Mouse (Mus musculus): ENCODE measurements around the gene Kif1c. TPM values are rescaled to one million over a fixed set of nuclear protein-coding genes. Genes with fewer than 3 reads are reported as not detected.
"Not testable (repeated sequence)": the region's sequence is repeated elsewhere in the genome, so short reads cannot be mapped to it uniquely, and the experiment has no call there.

Gene Kif1c
- total RNA-seq, 2 experiments from 2014 or later: 1.7 to 3.6 TPM

DNA sequence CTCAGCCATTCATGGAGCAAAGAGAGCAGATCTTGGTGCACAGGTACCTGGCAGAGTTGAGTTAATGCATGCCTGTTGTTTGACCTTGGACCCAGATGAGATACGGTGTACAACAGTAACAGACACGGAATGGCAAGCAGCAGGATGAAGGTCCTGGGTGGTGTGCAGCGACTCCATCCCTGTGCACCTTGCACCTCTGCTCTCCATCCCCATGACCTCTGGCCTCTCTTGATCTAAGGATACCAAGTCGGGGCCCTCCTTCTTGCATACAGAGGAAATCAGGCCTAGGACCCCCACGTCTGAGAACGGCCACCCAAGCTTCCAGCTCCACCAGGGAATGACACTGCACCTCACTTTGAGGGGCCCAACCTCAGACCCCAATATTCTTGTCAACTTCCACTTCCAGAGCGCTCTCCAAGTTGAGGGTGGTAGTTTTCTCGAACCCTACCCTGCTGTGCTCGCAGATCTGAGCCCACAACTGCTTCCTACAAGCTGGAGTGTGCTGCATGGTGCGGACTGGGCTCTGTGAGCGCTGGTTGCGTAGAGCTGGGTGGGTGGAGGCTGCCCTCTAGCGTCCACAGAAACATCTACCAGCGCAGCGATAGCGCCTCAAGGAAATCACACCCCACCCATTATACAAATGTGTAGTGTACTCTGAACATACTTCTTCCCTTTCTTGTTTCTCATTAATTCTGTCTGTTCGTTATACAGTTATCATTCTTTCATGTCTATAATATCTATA, 76.7 kb downstream of the Kif1c start:
- ATAC-seq (replicated peaks; ENCODE audit: low FRiP score, poor library complexity, severe bottlenecking): peak; percentile 88

DNA sequence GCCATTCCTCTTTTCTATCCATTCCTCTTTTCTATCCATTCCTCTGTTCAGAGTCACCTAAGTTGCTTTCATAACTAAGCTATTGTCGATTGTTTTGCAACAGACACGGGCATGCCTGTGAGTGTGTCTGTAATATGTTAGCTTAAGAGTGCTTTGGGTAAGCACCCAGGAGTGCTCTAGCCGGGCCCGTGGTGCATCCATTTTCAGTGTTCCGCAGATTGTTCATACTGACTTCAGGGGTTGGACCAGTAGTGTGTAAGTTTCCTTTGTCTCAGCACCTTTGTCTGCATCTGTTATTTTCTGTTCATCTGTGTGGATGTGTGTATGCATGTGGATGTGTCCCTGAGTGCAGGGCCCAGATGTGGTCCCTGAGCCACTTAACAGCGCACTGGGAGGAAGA, 77.3 kb downstream of the Kif1c start:
- ATAC-seq (replicated peaks; ENCODE audit: low FRiP score, poor library complexity, severe bottlenecking): no peak

DNA sequence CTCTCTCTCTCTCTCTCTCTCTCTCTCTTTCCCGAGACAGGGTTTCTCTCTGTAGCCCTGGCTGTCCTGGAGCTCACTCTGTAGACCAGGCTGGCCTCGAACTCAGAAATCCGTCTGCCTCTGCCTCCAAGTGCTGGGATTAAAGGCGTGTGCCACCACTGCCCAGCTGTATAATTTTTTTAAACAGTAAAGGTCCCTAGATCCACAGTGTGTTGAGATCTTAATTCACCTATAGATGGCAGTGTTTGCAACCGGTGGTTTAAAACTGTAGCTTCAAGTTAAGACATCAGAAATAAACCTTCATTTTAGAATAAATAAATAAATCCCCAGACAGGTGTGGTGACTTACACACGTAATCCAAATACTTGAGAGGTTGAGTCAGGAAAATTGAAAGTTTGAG, 77.7 kb downstream of the Kif1c start:
- not testable (repeated sequence) for ATAC-seq (replicated peaks; ENCODE audit: low FRiP score, poor library complexity, severe bottlenecking)

Other genes with a start within 250 kb of the Kif1c start
- 11.9 and 18.0 TPM in 2 replicates for gene Med11, start 248.6 kb upstream of the Kif1c start, total RNA-seq (2015; ENCODE audit: low replicate concordance)
- 6.4 and 31.5 TPM in 2 replicates for gene Med11, start 248.6 kb upstream of the Kif1c start, total RNA-seq (2017; ENCODE audit: low replicate concordance)
- gene Zmynd15, start 241.1 kb upstream of the Kif1c start, total RNA-seq (2015; ENCODE audit: low replicate concordance): not detected in 2 replicates
- gene Zmynd15, start 241.1 kb upstream of the Kif1c start, total RNA-seq (2017; ENCODE audit: low replicate concordance): not detected in 2 replicates
- gene Cxcl16, start 240.6 kb upstream of the Kif1c start, total RNA-seq (2015; ENCODE audit: low replicate concordance): not detected in 2 replicates
- not detected in 2 replicates for gene Cxcl16, start 240.6 kb upstream of the Kif1c start, total RNA-seq (2017; ENCODE audit: low replicate concordance)
- gene Tm4sf5, start 195.3 kb upstream of the Kif1c start, total RNA-seq (2015; ENCODE audit: low replicate concordance): not detected in 2 replicates
- not detected in 2 replicates for gene Tm4sf5, start 195.3 kb upstream of the Kif1c start, total RNA-seq (2017; ENCODE audit: low replicate concordance)
- not detected in 2 replicates for gene Vmo1, start 185.9 kb upstream of the Kif1c start, total RNA-seq (2015; ENCODE audit: low replicate concordance)
- not detected in 2 replicates for gene Vmo1, start 185.9 kb upstream of the Kif1c start, total RNA-seq (2017; ENCODE audit: low replicate concordance)
- not detected in 2 replicates for gene Gltpd2, start 181.4 kb upstream of the Kif1c start, total RNA-seq (2015; ENCODE audit: low replicate concordance)
- gene Gltpd2, start 181.4 kb upstream of the Kif1c start, total RNA-seq (2017; ENCODE audit: low replicate concordance): not detected in 2 replicates
- gene Psmb6, start 175.2 kb upstream of the Kif1c start, total RNA-seq (2015; ENCODE audit: low replicate concordance): 40.2 and 49.0 TPM in 2 replicates
- 52.0 and 74.6 TPM in 2 replicates for gene Psmb6, start 175.2 kb upstream of the Kif1c start, total RNA-seq (2017; ENCODE audit: low replicate concordance)
- not detected in 2 replicates for gene Gm40193, start 167.6 kb upstream of the Kif1c start, total RNA-seq (2015; ENCODE audit: low replicate concordance)
- not detected in 2 replicates for gene Gm40193, start 167.6 kb upstream of the Kif1c start, total RNA-seq (2017; ENCODE audit: low replicate concordance)
- not detected in 2 replicates for gene Pld2, start 160.5 kb upstream of the Kif1c start, total RNA-seq (2015; ENCODE audit: low replicate concordance)
- 0.23 and 0.64 TPM in 2 replicates for gene Pld2, start 160.5 kb upstream of the Kif1c start, total RNA-seq (2017; ENCODE audit: low replicate concordance)
- gene Mink1, start 137.7 kb upstream of the Kif1c start, total RNA-seq (2015; ENCODE audit: low replicate concordance): 4.6 and 6.8 TPM in 2 replicates
- 2.8 and 4.5 TPM in 2 replicates for gene Mink1, start 137.7 kb upstream of the Kif1c start, total RNA-seq (2017; ENCODE audit: low replicate concordance)
- gene 4930544D05Rik, start 84.7 kb upstream of the Kif1c start, total RNA-seq (2015; ENCODE audit: low replicate concordance): not detected in 2 replicates
- gene 4930544D05Rik, start 84.7 kb upstream of the Kif1c start, total RNA-seq (2017; ENCODE audit: low replicate concordance): not detected in 2 replicates
- not detected in 2 replicates for gene Chrne, start 81.3 kb upstream of the Kif1c start, total RNA-seq (2015; ENCODE audit: low replicate concordance)
- gene Chrne, start 81.3 kb upstream of the Kif1c start, total RNA-seq (2017; ENCODE audit: low replicate concordance): not detected in 2 replicates
- 2.5 and 8.0 TPM in 2 replicates for gene Gp1ba, start 61.4 kb upstream of the Kif1c start, total RNA-seq (2015; ENCODE audit: low replicate concordance)
- 1.1 TPM in 1 of 2 replicates, not detected in the other for gene Gp1ba, start 61.4 kb upstream of the Kif1c start, total RNA-seq (2017; ENCODE audit: low replicate concordance)
- 134 and 213 TPM in 2 replicates for gene Rnf167, start 53.3 kb upstream of the Kif1c start, total RNA-seq (2015; ENCODE audit: low replicate concordance)
- gene Rnf167, start 53.3 kb upstream of the Kif1c start, total RNA-seq (2017; ENCODE audit: low replicate concordance): 115 and 117 TPM in 2 replicates
- gene Slc25a11, start 53.1 kb upstream of the Kif1c start, total RNA-seq (2015; ENCODE audit: low replicate concordance): 24.9 and 26.0 TPM in 2 replicates
- gene Slc25a11, start 53.1 kb upstream of the Kif1c start, total RNA-seq (2017; ENCODE audit: low replicate concordance): 21.9 and 23.6 TPM in 2 replicates
- 529 and 614 TPM in 2 replicates for gene Pfn1, start 45.9 kb upstream of the Kif1c start, total RNA-seq (2015; ENCODE audit: low replicate concordance)
- gene Pfn1, start 45.9 kb upstream of the Kif1c start, total RNA-seq (2017; ENCODE audit: low replicate concordance): 132 and 200 TPM in 2 replicates
- gene Eno3, start 43.3 kb upstream of the Kif1c start, total RNA-seq (2015; ENCODE audit: low replicate concordance): 5.4 and 14.8 TPM in 2 replicates
- gene Eno3, start 43.3 kb upstream of the Kif1c start, total RNA-seq (2017; ENCODE audit: low replicate concordance): 2.3 and 11.0 TPM in 2 replicates
- gene Spag7, start 31.1 kb upstream of the Kif1c start, total RNA-seq (2015; ENCODE audit: low replicate concordance): 36.9 and 38.6 TPM in 2 replicates
- gene Spag7, start 31.1 kb upstream of the Kif1c start, total RNA-seq (2017; ENCODE audit: low replicate concordance): 11.1 and 38.0 TPM in 2 replicates
- gene Camta2, start 12.4 kb upstream of the Kif1c start, total RNA-seq (2015; ENCODE audit: low replicate concordance): 4.7 and 17.6 TPM in 2 replicates
- gene Camta2, start 12.4 kb upstream of the Kif1c start, total RNA-seq (2017; ENCODE audit: low replicate concordance): 0.45 and 0.90 TPM in 2 replicates
- not detected in 2 replicates for gene Inca1, start 393 bp upstream of the Kif1c start, total RNA-seq (2015; ENCODE audit: low replicate concordance)
- gene Inca1, start 393 bp upstream of the Kif1c start, total RNA-seq (2017; ENCODE audit: low replicate concordance): not detected in 2 replicates
- 1.8 TPM in 1 of 2 replicates, not detected in the other for gene Zfp3, start 63.7 kb downstream of the Kif1c start, total RNA-seq (2015; ENCODE audit: low replicate concordance)
- 0.30 and 0.90 TPM in 2 replicates for gene Zfp3, start 63.7 kb downstream of the Kif1c start, total RNA-seq (2017; ENCODE audit: low replicate concordance)
- not detected in 2 replicates for gene Scimp, start 112.0 kb downstream of the Kif1c start, total RNA-seq (2015; ENCODE audit: low replicate concordance)
- gene Scimp, start 112.0 kb downstream of the Kif1c start, total RNA-seq (2017; ENCODE audit: low replicate concordance): not detected in 2 replicates
- 6.5 and 8.0 TPM in 2 replicates for gene Rabep1, start 144.2 kb downstream of the Kif1c start, total RNA-seq (2015; ENCODE audit: low replicate concordance)
- 20.9 and 23.0 TPM in 2 replicates for gene Rabep1, start 144.2 kb downstream of the Kif1c start, total RNA-seq (2017; ENCODE audit: low replicate concordance)